11 mouse cellular contexts compared by ENCODE assay signal in the genomic region with DNA sequence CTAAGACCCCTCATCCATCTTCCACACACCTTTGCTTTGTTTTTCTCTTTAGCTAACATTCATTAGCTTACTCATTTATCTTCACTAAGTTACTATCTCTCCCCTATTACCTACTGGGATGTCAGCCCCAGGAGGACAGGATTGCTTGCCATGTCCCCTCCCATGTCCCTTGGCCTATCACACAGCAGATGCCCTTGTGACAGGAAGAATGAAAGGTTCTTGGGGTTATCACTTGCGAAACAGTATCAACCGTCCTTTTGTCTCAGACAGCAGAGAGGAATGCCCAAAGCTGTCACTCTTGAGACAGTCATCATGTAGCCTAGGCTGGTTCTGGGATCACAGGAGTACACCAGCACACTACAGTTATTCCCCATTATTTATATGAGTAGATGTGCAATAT. TPM values are rescaled to one million over a fixed set of nuclear protein-coding genes. Genes with fewer than 3 reads are reported as not detected.
DNase-seq lines count a peak whose midpoint lies in the region; ATAC-seq and TF ChIP-seq lines count a peak whose summit lies in the region.
"Had no signal": no experiment of that assay in that cellular context is flagged by ENCODE, and none has a peak within 500 bp of the region (broad histone marks: within the 10 kb centered on the region; RNA-seq: fewer than 3 reads in every experiment).

No protein-coding gene starts in this region.

- H3K9ac ChIP-seq in lung, embryonic 14.5 days: no peak overlapping the region; the same call in none of the 2 replicates
- no peak overlapping the region for H3K9ac ChIP-seq in limb, embryonic 13.5 days
- H3K9ac ChIP-seq in kidney, embryonic 16.5 days (replicated peaks; ENCODE audit: low read length): no peak overlapping the region

- H3K4me1 ChIP-seq in lung, embryonic 14.5 days (ENCODE audit: insufficient read depth): peaks cover 43% of the 10 kb centered on the region
- peaks cover 69% of the 10 kb centered on the region for H3K4me1 ChIP-seq in limb, embryonic 13.5 days
- H3K4me1 ChIP-seq in kidney, embryonic 16.5 days (ENCODE audit: insufficient read depth, low read length): peaks cover 46% of the 10 kb centered on the region

- H3K36me3 ChIP-seq in lung, embryonic 14.5 days (ENCODE audit: insufficient read depth): 0 out of 2 replicates have a peak, but pooled peaks cover 3% of the 10 kb centered on the region
- no peaks in the 10 kb centered on the region for H3K36me3 ChIP-seq in limb, embryonic 13.5 days
- H3K36me3 ChIP-seq in kidney, embryonic 16.5 days (ENCODE audit: insufficient read depth, low read length): no peaks in the 10 kb centered on the region
- H3K36me3 ChIP-seq: forebrain, embryonic 10.5 days had no signal

- no peaks in the 10 kb centered on the region for H3K27me3 ChIP-seq in lung, embryonic 14.5 days (ENCODE audit: insufficient read depth, low read length)
- H3K27me3 ChIP-seq in limb, embryonic 13.5 days: no peaks in the 10 kb centered on the region
- no peaks in the 10 kb centered on the region for H3K27me3 ChIP-seq in kidney, embryonic 16.5 days (ENCODE audit: insufficient read depth, low read length)
- H3K27me3 ChIP-seq: CH12.LX had no signal

- no peak for ATAC-seq in lung, embryonic 14.5 days (ENCODE audit: insufficient read depth)
- 0 out of 2 replicates have a peak, but pooled peaks have one; percentile 45 for ATAC-seq in erythroid progenitor cell, adult 5-6 weeks (replicated peaks; ENCODE audit: low FRiP score, poor library complexity, severe bottlenecking)
- no peak for ATAC-seq in limb, embryonic 13.5 days (ENCODE audit: low FRiP score, low read depth)
- ATAC-seq in megakaryocyte-erythroid progenitor cell, adult 5-6 weeks (replicated peaks; ENCODE audit: low FRiP score, low TSS enrichment, poor library complexity, severe bottlenecking): peak; percentile 84
- no peak for ATAC-seq in kidney, embryonic 16.5 days (ENCODE audit: low FRiP score, low TSS enrichment)

- no peak overlapping the region for H3K4me3 ChIP-seq in lung, embryonic 14.5 days (ENCODE audit: low read depth, low read length)
- H3K4me3 ChIP-seq in limb, embryonic 13.5 days: no peak overlapping the region
- H3K4me3 ChIP-seq in kidney, embryonic 16.5 days (ENCODE audit: low read length): no peak overlapping the region
- H3K4me3 ChIP-seq: forebrain, embryonic 10.5 days had no signal

- 43% methylated on average over 2 of the region's 2 CpGs for WGBS in lung, embryonic 14.5 days
- WGBS in limb, embryonic 13.5 days: 41% methylated on average over 2 of the region's 2 CpGs
- 56% methylated on average over 2 of the region's 2 CpGs for WGBS in kidney, embryonic 16.5 days

- no peak for DNase-seq in lung, embryonic 14.5 days
- no peak for DNase-seq in lung, postnatal 10 days
- no peak for DNase-seq in frontal cortex, adult 2 months (ENCODE audit: extremely low spot score in 1 of 2, low spot score in 1 of 2)
- DNase-seq in layer of hippocampus, postnatal 10 days (ENCODE audit: low spot score in 2 of 2): no peak
- DNase-seq: cerebellum, adult 8-10 months had no signal

- H3K9me3 ChIP-seq in lung, embryonic 14.5 days (ENCODE audit: low read depth, low read length): no peaks in the 10 kb centered on the region
- H3K9me3 ChIP-seq in limb, embryonic 13.5 days: no peaks in the 10 kb centered on the region
- H3K9me3 ChIP-seq in kidney, embryonic 16.5 days (ENCODE audit: low read length): no peaks in the 10 kb centered on the region
- H3K9me3 ChIP-seq: forebrain, embryonic 10.5 days had no signal

- H3K4me2 ChIP-seq in lung, embryonic 14.5 days: no peak overlapping the region
- no peak overlapping the region for H3K4me2 ChIP-seq in limb, embryonic 13.5 days (replicated peaks)
- no peak overlapping the region for H3K4me2 ChIP-seq in kidney, embryonic 16.5 days (replicated peaks; ENCODE audit: low read depth, low read length)

- H3K27ac ChIP-seq in lung, embryonic 14.5 days (ENCODE audit: low read depth): peak overlapping the region; percentile 55; the same call in 1 of the 2 replicates
- H3K27ac ChIP-seq in limb, embryonic 13.5 days: peak overlapping the region; percentile 81
- no peak overlapping the region; the same call in 1 of the 2 replicates for H3K27ac ChIP-seq in kidney, embryonic 16.5 days (ENCODE audit: low read length)
- H3K27ac ChIP-seq: forebrain, embryonic 10.5 days had no signal

- no peak for TF ChIP-seq CTCF in lung, embryonic 14.5 days (IDR thresholded peaks at IDR 0.05; ENCODE audit: low read depth)

RNA-seq across cellular contexts. Expression of a gene that starts 35.1 kb away (rescaled TPM):
- 63.0 and 77.1 TPM in 2 replicates for polyA plus RNA-seq in lung, embryonic 14.5 days (2014; fragmentation: Nextera tagmentation; extraction: Ambion mirVana)
- 10.9 and 19.8 TPM in 2 replicates for total RNA-seq in erythroid progenitor cell, adult 5-6 weeks (2015; ENCODE audit: low replicate concordance)
- total RNA-seq in erythroid progenitor cell, adult 5-6 weeks (2017; ENCODE audit: low replicate concordance): 11.9 and 12.6 TPM in 2 replicates
- polyA plus RNA-seq in limb, embryonic 13.5 days (2015; fragmentation: Nextera tagmentation; extraction: Ambion mirVana): 12.0 and 13.8 TPM in 2 replicates
- total RNA-seq in megakaryocyte-erythroid progenitor cell, adult 5-6 weeks (2014; fragmentation: Nextera tagmentation): 54.8 and 74.3 TPM in 2 replicates
- total RNA-seq in megakaryocyte-erythroid progenitor cell, adult 5-6 weeks (2017): 27.8 and 37.6 TPM in 2 replicates
- polyA plus RNA-seq in kidney, embryonic 16.5 days (2015; fragmentation: Nextera tagmentation; extraction: Ambion mirVana): 9.6 and 10.0 TPM in 2 replicates
- polyA plus RNA-seq in frontal cortex, adult 2 months (2012; rRNA removed): 78.0 TPM in 2 replicates
- total RNA-seq in layer of hippocampus, postnatal 10 days (2021): 10 to 100 TPM; 84.6 to 85.9 TPM

Comparison
In these comparisons a context has a peak if more than half of its experiments do, and no peak if none do; other contexts are left out.
1. ATAC-seq: peak in erythroid progenitor cell, adult 5-6 weeks (single experiment) and megakaryocyte-erythroid progenitor cell, adult 5-6 weeks (single experiment); none in lung, embryonic 14.5 days (single experiment), limb, embryonic 13.5 days (single experiment) and kidney, embryonic 16.5 days (single experiment).